Mouse (Mus musculus) testis, adult 2 months (tissue): ENCODE data around the gene Ric8b. TPM values are rescaled to one million over a fixed set of nuclear protein-coding genes. Genes with fewer than 3 reads are reported as not detected.

ENCODE experiments used
- H3K27ac ChIP-seq: fragments of 200-500 bp; 2 replicates; pipeline ENCODE4 v1.5.1; 2012; ENCODE audit warnings: low read depth, low read length; ENCODE audit not compliant: control insufficient read depth, insufficient read depth
- H3K27me3 ChIP-seq: fragments of 200-500 bp; 2 replicates; pipeline ENCODE4 v1.6.1; 2012; ENCODE audit warnings: mild to moderate bottlenecking, low read length, moderate library complexity; ENCODE audit not compliant: control insufficient read depth, insufficient read depth
- H3K36me3 ChIP-seq: fragments of 200-500 bp; 2 replicates; pipeline ENCODE4 v1.6.1; 2012; ENCODE audit warnings: mild to moderate bottlenecking, low read length; ENCODE audit not compliant: control insufficient read depth, insufficient read depth
- H3K4me1 ChIP-seq: fragments of 200-500 bp; 2 replicates; pipeline ENCODE4 v1.6.1; 2012; ENCODE audit warnings: low read length; ENCODE audit not compliant: control insufficient read depth, insufficient read depth
- H3K4me3 ChIP-seq: fragments of 200-500 bp; 2 replicates; pipeline ENCODE4 v1.5.1; 2012; ENCODE audit warnings: low read depth, mild to moderate bottlenecking, low read length, moderate library complexity, mixed read lengths; ENCODE audit not compliant: control insufficient read depth
- CTCF ChIP-seq: fragments of 200-500 bp; IDR thresholded peaks from 2 replicates; pipeline ENCODE4 v1.5.1; 2012; ENCODE audit warnings: low read depth, mild to moderate bottlenecking, inconsistent platforms, low read length, moderate library complexity; ENCODE audit not compliant: control insufficient read depth, insufficient read depth, insufficient replicate concordance
- POLR2A ChIP-seq: fragments of 200-500 bp; IDR thresholded peaks from 2 replicates; pipeline ENCODE4 v1.6.1; 2012; ENCODE audit warnings: low read depth, mild to moderate bottlenecking, inconsistent platforms, low read length, moderate library complexity; ENCODE audit not compliant: control insufficient read depth
- polyA plus RNA-seq: library from polyadenylated mRNA; depleted of rRNA; stranded (reverse); fragments of >200 nt; gene quantifications from 2 replicates; pipeline ENCODE4 v1.2.3, GENCODE M21; 2012

Ric8b gene
- polyA plus RNA-seq, 1 experiment = 3.4 TPM

GRCm38 (mm10) chr10:84950384-84950783 is 33.0 kb downstream of the Ric8b start:
- TF ChIP-seq POLR2A (no peak), CTCF (no peak)
- H3K36me3 ChIP-seq = no peaks in the 10 kb centered on the region
- no peak overlapping the region for H3K27ac ChIP-seq
- H3K27me3 ChIP-seq = no peaks in the 10 kb centered on the region
- no peak overlapping the region for H3K4me3 ChIP-seq
- no peaks in the 10 kb centered on the region for H3K4me1 ChIP-seq

GRCm38 (mm10) chr10:84954236-84954635 is 36.8 kb downstream of the Ric8b start:
- no peaks in the 10 kb centered on the region for H3K36me3 ChIP-seq
- TF ChIP-seq POLR2A = no peak
- no peak for TF ChIP-seq CTCF
- H3K27ac ChIP-seq = no peak overlapping the region
- H3K4me1 ChIP-seq = no peaks in the 10 kb centered on the region
- no peak overlapping the region for H3K4me3 ChIP-seq
- no peaks in the 10 kb centered on the region for H3K27me3 ChIP-seq

- Histone ChIP-seq H3K27me3 (no peaks in the 10 kb centered on the region), H3K27ac (no peak overlapping the region), H3K36me3 (no peaks in the 10 kb centered on the region), H3K4me3 (no peak overlapping the region), H3K4me1 (no peaks in the 10 kb centered on the region)
- TF ChIP-seq POLR2A (no peak), CTCF (no peak)
Observed at GRCm38 (mm10) chr10:84956173-84956572, 38.8 kb downstream of the Ric8b start.

- Histone ChIP-seq H3K27me3 (no peaks in the 10 kb centered on the region), H3K27ac (no peak overlapping the region), H3K36me3 (no peaks in the 10 kb centered on the region), H3K4me1 (no peaks in the 10 kb centered on the region), H3K4me3 (no peak overlapping the region)
- TF ChIP-seq CTCF = no peak
- no peak for TF ChIP-seq POLR2A
Observed at GRCm38 (mm10) chr10:84958597-84958996, 41.2 kb downstream of the Ric8b start.

GRCm38 (mm10) chr10:84960380-84960930 is 43.0 kb downstream of the Ric8b start:
- Histone ChIP-seq H3K4me1 (no peaks in the 10 kb centered on the region), H3K36me3 (no peaks in the 10 kb centered on the region), H3K27me3 (no peaks in the 10 kb centered on the region), H3K27ac (no peak overlapping the region; the same call in 1 of the 2 replicates), H3K4me3 (no peak overlapping the region)
- no peak for TF ChIP-seq POLR2A
- TF ChIP-seq CTCF = no peak

GRCm38 (mm10) chr10:84963126-84963525 is 45.7 kb downstream of the Ric8b start:
- H3K27ac ChIP-seq = no peak overlapping the region
- H3K4me1 ChIP-seq = no peaks in the 10 kb centered on the region
- no peaks in the 10 kb centered on the region for H3K36me3 ChIP-seq
- no peak for TF ChIP-seq POLR2A
- TF ChIP-seq CTCF = no peak
- no peaks in the 10 kb centered on the region for H3K27me3 ChIP-seq
- H3K4me3 ChIP-seq = no peak overlapping the region

- H3K27ac ChIP-seq = 0 out of 2 replicates have a peak overlapping the region, but pooled peaks have one; percentile 8
- no peaks in the 10 kb centered on the region for H3K4me1 ChIP-seq
- H3K36me3 ChIP-seq = no peaks in the 10 kb centered on the region
- no peak overlapping the region for H3K4me3 ChIP-seq
- TF ChIP-seq POLR2A (no peak), CTCF (no peak)
- no peaks in the 10 kb centered on the region for H3K27me3 ChIP-seq
Observed at GRCm38 (mm10) chr10:84963726-84964125, 46.3 kb downstream of the Ric8b start.
